Mouse (Mus musculus): ENCODE measurements at regions not wholly inside any gene's neighbourhood (a gene's known extent, or its start where the extent isn't known, plus 50 kb on each side); places are given as distances from the start of the nearest gene placed in this dataset.

GRCm38 (mm10) chr8:113250264-113250663, 385.1 kb upstream of the Mon1b start:
- Histone ChIP-seq H3K4me3 (replicated peaks) (no peak overlapping the region), H3K27ac (replicated peaks) (no peak overlapping the region), H3K4me1 (no peaks in the 10 kb centered on the region), H3K4me2 (no peak overlapping the region), H3K36me3 (no peaks in the 10 kb centered on the region), H3K27me3 (replicated peaks) (no peaks in the 10 kb centered on the region), H3K9ac (replicated peaks) (no peak overlapping the region), H3K9me3 (replicated peaks) (no peaks in the 10 kb centered on the region)
- no peak for ATAC-seq (ENCODE audit: low FRiP score)
- 97% methylated on average over 2 of the region's 2 CpGs for WGBS

GRCm38 (mm10) chr8:113254076-113254475, 381.3 kb upstream of the Mon1b start:
- Histone ChIP-seq H3K4me3 (replicated peaks) (no peak overlapping the region), H3K27ac (replicated peaks) (no peak overlapping the region), H3K36me3 (no peaks in the 10 kb centered on the region), H3K9ac (replicated peaks) (no peak overlapping the region), H3K4me1 (no peaks in the 10 kb centered on the region), H3K9me3 (replicated peaks) (no peaks in the 10 kb centered on the region), H3K4me2 (no peak overlapping the region), H3K27me3 (replicated peaks) (no peaks in the 10 kb centered on the region)
- WGBS: 57% methylated on average over 5 of the region's 5 CpGs
- ATAC-seq (ENCODE audit: low FRiP score): no peak

GRCm38 (mm10) chr8:113259477-113259876, 375.9 kb upstream of the Mon1b start:
- no peak for ATAC-seq (ENCODE audit: low FRiP score)
- no peak overlapping the region for H3K4me3 ChIP-seq (replicated peaks)
- H3K27ac ChIP-seq (replicated peaks): no peak overlapping the region
- H3K4me2 ChIP-seq: no peak overlapping the region
- no peaks in the 10 kb centered on the region for H3K4me1 ChIP-seq
- 93% methylated on average over 1 of the region's 1 CpGs for WGBS
- no peaks in the 10 kb centered on the region for H3K36me3 ChIP-seq
- no peak overlapping the region for H3K9ac ChIP-seq (replicated peaks)
- H3K9me3 ChIP-seq (replicated peaks): no peaks in the 10 kb centered on the region
- no peaks in the 10 kb centered on the region for H3K27me3 ChIP-seq (replicated peaks)

- H3K36me3 ChIP-seq: no peaks in the 10 kb centered on the region
- H3K9ac ChIP-seq (replicated peaks): no peak overlapping the region
- no peaks in the 10 kb centered on the region for H3K9me3 ChIP-seq (replicated peaks)
- ATAC-seq (ENCODE audit: low FRiP score): no peak
- WGBS: 69% methylated on average over 3 of the region's 3 CpGs
- no peak overlapping the region for H3K4me2 ChIP-seq
- H3K4me1 ChIP-seq: no peaks in the 10 kb centered on the region
- H3K27ac ChIP-seq (replicated peaks): no peak overlapping the region
- no peaks in the 10 kb centered on the region for H3K27me3 ChIP-seq (replicated peaks)
- H3K4me3 ChIP-seq (replicated peaks): no peak overlapping the region
These were observed 372.1 kb upstream of the Mon1b start for GRCm38 (mm10) chr8:113263296-113263695.

GRCm38 (mm10) chr8:113271262-113271661, 364.1 kb upstream of the Mon1b start:
- 93% methylated on average over 4 of the region's 4 CpGs for WGBS
- no peak overlapping the region for H3K4me3 ChIP-seq (replicated peaks)
- H3K4me2 ChIP-seq: no peak overlapping the region
- H3K27ac ChIP-seq (replicated peaks): no peak overlapping the region
- H3K9me3 ChIP-seq (replicated peaks): no peaks in the 10 kb centered on the region
- no peak overlapping the region for H3K9ac ChIP-seq (replicated peaks)
- H3K27me3 ChIP-seq (replicated peaks): no peaks in the 10 kb centered on the region
- H3K36me3 ChIP-seq: no peaks in the 10 kb centered on the region
- no peaks in the 10 kb centered on the region for H3K4me1 ChIP-seq
- ATAC-seq (ENCODE audit: low FRiP score): no peak

- Histone ChIP-seq H3K4me1 (no peaks in the 10 kb centered on the region), H3K4me2 (no peak overlapping the region), H3K9ac (replicated peaks) (no peak overlapping the region), H3K36me3 (no peaks in the 10 kb centered on the region), H3K4me3 (replicated peaks) (no peak overlapping the region), H3K27ac (replicated peaks) (no peak overlapping the region), H3K27me3 (replicated peaks) (no peaks in the 10 kb centered on the region), H3K9me3 (replicated peaks) (no peaks in the 10 kb centered on the region)
- WGBS: 64% methylated on average over 4 of the region's 4 CpGs
- no peak for ATAC-seq (ENCODE audit: low FRiP score)
These were observed 335.0 kb upstream of the Mon1b start for GRCm38 (mm10) chr8:113300273-113300843.

- no peak overlapping the region for H3K9ac ChIP-seq (replicated peaks)
- ATAC-seq (ENCODE audit: low FRiP score): no peak
- no peaks in the 10 kb centered on the region for H3K27me3 ChIP-seq (replicated peaks)
- no peak overlapping the region for H3K4me3 ChIP-seq (replicated peaks)
- H3K9me3 ChIP-seq (replicated peaks): no peaks in the 10 kb centered on the region
- WGBS: 67% methylated on average over 8 of the region's 8 CpGs
- H3K27ac ChIP-seq (replicated peaks): no peak overlapping the region
- H3K36me3 ChIP-seq: no peaks in the 10 kb centered on the region
- no peak overlapping the region for H3K4me2 ChIP-seq
- no peaks in the 10 kb centered on the region for H3K4me1 ChIP-seq
These were observed 332.0 kb upstream of the Mon1b start for GRCm38 (mm10) chr8:113303426-113303825.

- H3K4me1 ChIP-seq: no peaks in the 10 kb centered on the region
- no peak overlapping the region for H3K4me2 ChIP-seq
- no peaks in the 10 kb centered on the region for H3K36me3 ChIP-seq
- no peaks in the 10 kb centered on the region for H3K27me3 ChIP-seq (replicated peaks)
- no peaks in the 10 kb centered on the region for H3K9me3 ChIP-seq (replicated peaks)
- 46% methylated on average over 3 of the region's 3 CpGs for whole genome bisulfite sequencing
- ATAC-seq (ENCODE audit: low FRiP score): no peak
- H3K4me3 ChIP-seq (replicated peaks): no peak overlapping the region
- no peak overlapping the region for H3K27ac ChIP-seq (replicated peaks)
- no peak overlapping the region for H3K9ac ChIP-seq (replicated peaks)
These were observed 318.2 kb upstream of the Mon1b start for GRCm38 (mm10) chr8:113317169-113317568.

GRCm38 (mm10) chr8:113331576-113331975, 303.8 kb upstream of the Mon1b start:
- H3K4me2 ChIP-seq: no peak overlapping the region
- H3K27me3 ChIP-seq (replicated peaks): no peaks in the 10 kb centered on the region
- WGBS: 78% methylated on average over 6 of the region's 6 CpGs
- H3K4me1 ChIP-seq: no peaks in the 10 kb centered on the region
- no peaks in the 10 kb centered on the region for H3K9me3 ChIP-seq (replicated peaks)
- no peak overlapping the region for H3K4me3 ChIP-seq (replicated peaks)
- no peak overlapping the region for H3K9ac ChIP-seq (replicated peaks)
- no peak for ATAC-seq (ENCODE audit: low FRiP score)
- H3K27ac ChIP-seq (replicated peaks): no peak overlapping the region
- no peaks in the 10 kb centered on the region for H3K36me3 ChIP-seq

- WGBS: 57% methylated on average over 10 of the region's 10 CpGs
- Histone ChIP-seq H3K27ac (replicated peaks) (no peak overlapping the region), H3K4me2 (no peak overlapping the region), H3K36me3 (no peaks in the 10 kb centered on the region), H3K4me1 (no peaks in the 10 kb centered on the region), H3K9ac (replicated peaks) (no peak overlapping the region), H3K9me3 (replicated peaks) (no peaks in the 10 kb centered on the region), H3K4me3 (replicated peaks) (no peak overlapping the region), H3K27me3 (replicated peaks) (no peaks in the 10 kb centered on the region)
- no peak for ATAC-seq (ENCODE audit: low FRiP score)
These were observed 294.1 kb upstream of the Mon1b start for GRCm38 (mm10) chr8:113341306-113341705.

GRCm38 (mm10) chr8:113361900-113362299, 273.5 kb upstream of the Mon1b start:
- H3K9me3 ChIP-seq (replicated peaks): no peaks in the 10 kb centered on the region
- H3K4me1 ChIP-seq: no peaks in the 10 kb centered on the region
- H3K4me3 ChIP-seq (replicated peaks): no peak overlapping the region
- WGBS: 68% methylated on average over 7 of the region's 7 CpGs
- no peaks in the 10 kb centered on the region for H3K36me3 ChIP-seq
- H3K27ac ChIP-seq (replicated peaks): no peak overlapping the region
- no peaks in the 10 kb centered on the region for H3K27me3 ChIP-seq (replicated peaks)
- no peak overlapping the region for H3K9ac ChIP-seq (replicated peaks)
- no peak overlapping the region for H3K4me2 ChIP-seq
- ATAC-seq (ENCODE audit: low FRiP score): no peak

GRCm38 (mm10) chr8:113364181-113364580, 271.2 kb upstream of the Mon1b start:
- Histone ChIP-seq H3K9ac (replicated peaks) (no peak overlapping the region), H3K4me3 (replicated peaks) (no peak overlapping the region), H3K4me1 (no peaks in the 10 kb centered on the region), H3K27ac (replicated peaks) (no peak overlapping the region), H3K9me3 (replicated peaks) (no peaks in the 10 kb centered on the region), H3K4me2 (no peak overlapping the region), H3K36me3 (no peaks in the 10 kb centered on the region), H3K27me3 (replicated peaks) (no peaks in the 10 kb centered on the region)
- WGBS: 95% methylated on average over 13 of the region's 13 CpGs
- no peak for ATAC-seq (ENCODE audit: low FRiP score)

- no peak overlapping the region for H3K4me3 ChIP-seq (replicated peaks)
- peaks cover 4% of the 10 kb centered on the region; the same call in 1 of the 2 replicates for H3K4me1 ChIP-seq
- H3K36me3 ChIP-seq: no peaks in the 10 kb centered on the region
- no peak overlapping the region for H3K4me2 ChIP-seq
- ATAC-seq (ENCODE audit: low FRiP score): no peak
- WGBS: 34% methylated on average over 3 of the region's 3 CpGs
- H3K9me3 ChIP-seq (replicated peaks): no peaks in the 10 kb centered on the region
- H3K27ac ChIP-seq (replicated peaks): no peak overlapping the region
- no peaks in the 10 kb centered on the region for H3K27me3 ChIP-seq (replicated peaks)
- no peak overlapping the region for H3K9ac ChIP-seq (replicated peaks)
These were observed 251.9 kb upstream of the Mon1b start for GRCm38 (mm10) chr8:113383517-113383916.

Measured in neural tube, embryonic 15.5 days (tissue).